Mouse (Mus musculus): ENCODE data around the gene Myrf.
"Not testable (repeated sequence)": the region's sequence is repeated elsewhere in the genome, so short reads cannot be mapped to it uniquely, and the experiment has no call there.

Gene Myrf

GRCm38 (mm10) chr19:10176477-10176876 lies 64.1 kb downstream of the Myrf start:
- no peak for DNase-seq

- no peak for DNase-seq
Observed at GRCm38 (mm10) chr19:10174956-10175355, 65.6 kb downstream of the Myrf start.

GRCm38 (mm10) chr19:10173844-10174539 lies 66.6 kb downstream of the Myrf start:
- no peak for DNase-seq

GRCm38 (mm10) chr19:10173116-10173718 lies 67.3 kb downstream of the Myrf start:
- DNase-seq: no peak

- DNase-seq: no peak
Observed at GRCm38 (mm10) chr19:10171846-10172245, 68.7 kb downstream of the Myrf start.

- DNase-seq: no peak
Observed at GRCm38 (mm10) chr19:10171359-10171758, 69.2 kb downstream of the Myrf start.

GRCm38 (mm10) chr19:10170466-10170865 lies 70.1 kb downstream of the Myrf start:
- no peak for DNase-seq

GRCm38 (mm10) chr19:10169692-10170330 lies 70.7 kb downstream of the Myrf start:
- not testable (repeated sequence) for DNase-seq

- no peak for DNase-seq
Observed at GRCm38 (mm10) chr19:10169179-10169578, 71.4 kb downstream of the Myrf start.

GRCm38 (mm10) chr19:10168441-10168840 lies 72.1 kb downstream of the Myrf start:
- DNase-seq: no peak

GRCm38 (mm10) chr19:10167951-10168350 lies 72.6 kb downstream of the Myrf start:
- DNase-seq: no peak

- DNase-seq: no peak
Observed at GRCm38 (mm10) chr19:10167112-10167511, 73.4 kb downstream of the Myrf start.

- DNase-seq: not testable (repeated sequence)
Observed at GRCm38 (mm10) chr19:10165928-10166327, 74.6 kb downstream of the Myrf start.

GRCm38 (mm10) chr19:10163896-10164295 lies 76.7 kb downstream of the Myrf start:
- DNase-seq: no peak

Measured in lung, postnatal 4 days (tissue).